Mouse (Mus musculus) hindbrain, embryonic 10.5 days (tissue): Measurements from ENCODE around the gene A3galt2. TPM values are rescaled to one million over a fixed set of nuclear protein-coding genes. Genes with fewer than 3 reads are reported as not detected.

Experiments used
- DNase-seq: peaks from one replicate; pipeline ENCODE4 v3.0.0-alpha.2; 2017; ENCODE audit warnings: low spot score
- H3K27ac ChIP-seq: fragments of 300-500 bp; sonication (generic); 2 replicates; pipeline ENCODE4 v1.5.1; 2016; ENCODE audit warnings: mild to moderate bottlenecking, moderate library complexity
- H3K27me3 ChIP-seq: fragments of 300-500 bp; sonication (generic); 2 replicates; pipeline ENCODE4 v1.6.1; 2016; ENCODE audit warnings: mild to moderate bottlenecking; ENCODE audit not compliant: poor library complexity, insufficient read depth, severe bottlenecking
- H3K36me3 ChIP-seq: fragments of 300-500 bp; sonication (generic); 2 replicates; pipeline ENCODE4 v1.6.1; 2016; ENCODE audit warnings: mild to moderate bottlenecking, moderate library complexity
- H3K4me1 ChIP-seq: fragments of 300-500 bp; sonication (generic); replicated peaks from 2 replicates; pipeline ENCODE4 v1.6.1; 2016; ENCODE audit warnings: mild to moderate bottlenecking
- H3K4me3 ChIP-seq: fragments of 300-500 bp; sonication (generic); 2 replicates; pipeline ENCODE4 v1.5.1; 2016; ENCODE audit warnings: mild to moderate bottlenecking, moderate library complexity
- H3K9me3 ChIP-seq: fragments of 300-500 bp; sonication (generic); 2 replicates; pipeline ENCODE4 v1.6.1; 2016; ENCODE audit warnings: mild to moderate bottlenecking, moderate library complexity
- WGBS: fragments of 180-500 bp; shearing (Covaris S2); methylation state at CpG from one replicate; pipeline ENCODE4 v1.1.7; 2016; 5-methylcytosine and 5-hydroxymethylcytosine counted together
- polyA plus RNA-seq: library from polyadenylated mRNA; unstranded; fragments of >200 nt; fragmentation: Nextera tagmentation; extraction: Ambion mirVana; gene quantifications from 2 replicates; pipeline ENCODE4 v1.2.1, GENCODE M21; 2016

Gene A3galt2
- polyA plus RNA-seq, 1 experiment from 2014 or later, result 0.18 TPM

GRCm38 (mm10) chr4:128730271-128730670 lies 24.9 kb upstream of the A3galt2 start:
- Histone ChIP-seq H3K9me3 (no peaks in the 10 kb centered on the region), H3K27me3 (peaks cover 8% of the 10 kb centered on the region), H3K27ac (peak overlapping the region; percentile 98), H3K36me3 (peaks cover 52% of the 10 kb centered on the region), H3K4me3 (peak overlapping the region; percentile 84), H3K4me1 (peaks cover 89% of the 10 kb centered on the region)
- 78% methylated on average over 6 of the region's 6 CpGs for WGBS
- no peak for DNase-seq

DNA sequence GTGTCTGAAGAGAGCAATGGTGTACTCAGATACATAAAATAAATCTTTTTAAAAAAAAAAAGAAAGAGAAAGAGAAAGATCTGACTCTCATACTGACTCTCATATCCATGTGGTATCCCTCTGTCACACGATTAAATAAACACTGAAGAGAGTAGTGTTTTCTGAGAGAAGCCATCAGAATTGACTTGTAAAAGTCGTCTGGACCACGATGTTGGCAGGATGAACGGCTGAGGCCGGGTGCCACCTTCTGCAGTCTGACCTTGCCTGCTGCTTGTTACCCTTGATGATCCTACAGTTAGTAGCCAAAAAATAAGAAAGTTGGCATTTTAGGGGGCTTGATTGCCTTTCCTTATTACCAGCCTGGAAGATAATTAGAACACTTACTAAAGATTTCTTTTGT lies 22.4 kb upstream of the A3galt2 start:
- H3K4me3 ChIP-seq, result no peak overlapping the region
- H3K36me3 ChIP-seq, result peaks cover 65% of the 10 kb centered on the region
- no peak overlapping the region for H3K27ac ChIP-seq
- no peak for DNase-seq
- H3K9me3 ChIP-seq, result no peaks in the 10 kb centered on the region
- 71% methylated on average over 5 of the region's 5 CpGs for WGBS
- H3K27me3 ChIP-seq, result no peaks in the 10 kb centered on the region
- H3K4me1 ChIP-seq, result peaks cover 93% of the 10 kb centered on the region

- no peaks in the 10 kb centered on the region for H3K9me3 ChIP-seq
- 44% methylated on average over 6 of the region's 6 CpGs for WGBS
- H3K36me3 ChIP-seq, result peaks cover 72% of the 10 kb centered on the region
- peaks cover 98% of the 10 kb centered on the region for H3K4me1 ChIP-seq
- peak overlapping the region; percentile 30 for H3K27ac ChIP-seq
- H3K27me3 ChIP-seq, result no peaks in the 10 kb centered on the region
- DNase-seq, result no peak
- H3K4me3 ChIP-seq, result peak overlapping the region; percentile 23
These were observed 21.7 kb upstream of the A3galt2 start for GRCm38 (mm10) chr4:128733496-128733895.

DNA sequence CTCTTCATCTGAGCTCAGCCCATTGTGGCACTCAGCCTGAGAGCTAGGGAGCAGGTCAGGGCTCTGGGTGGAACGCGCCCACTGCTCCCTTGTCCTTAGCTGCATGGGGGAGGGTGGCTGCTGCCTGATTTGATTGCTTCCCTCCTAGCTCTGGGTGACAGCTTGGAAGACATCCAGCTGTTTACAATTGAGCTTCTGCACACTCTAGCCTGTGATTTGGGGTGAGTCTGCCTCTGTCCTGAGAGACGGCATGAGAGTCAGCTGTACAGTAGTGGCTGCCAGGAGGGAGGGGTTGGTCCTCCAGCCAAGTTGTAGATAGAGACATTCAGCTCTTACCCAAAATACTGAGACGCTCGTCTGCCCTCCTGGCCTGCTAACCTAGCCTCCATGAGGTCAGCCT lies 20.9 kb upstream of the A3galt2 start:
- Histone ChIP-seq H3K36me3 (peaks cover 72% of the 10 kb centered on the region), H3K27ac (peak overlapping the region; percentile 30), H3K9me3 (no peaks in the 10 kb centered on the region), H3K4me1 (peaks cover 92% of the 10 kb centered on the region), H3K27me3 (no peaks in the 10 kb centered on the region), H3K4me3 (peak overlapping the region; percentile 23)
- 35% methylated on average over 5 of the region's 5 CpGs for WGBS
- no peak for DNase-seq

GRCm38 (mm10) chr4:128734721-128735671 lies 20.2 kb upstream of the A3galt2 start:
- peaks cover 84% of the 10 kb centered on the region for H3K4me1 ChIP-seq
- H3K27ac ChIP-seq, result peak overlapping the region; percentile 90
- WGBS, result 87% methylated on average over 18 of the region's 18 CpGs
- H3K4me3 ChIP-seq, result peak overlapping the region; percentile 23
- no peaks in the 10 kb centered on the region for H3K27me3 ChIP-seq
- no peaks in the 10 kb centered on the region for H3K9me3 ChIP-seq
- peaks cover 72% of the 10 kb centered on the region for H3K36me3 ChIP-seq
- no peak for DNase-seq

- peak; percentile 81 for DNase-seq
- Histone ChIP-seq H3K27me3 (no peaks in the 10 kb centered on the region), H3K36me3 (peaks cover 61% of the 10 kb centered on the region), H3K4me3 (peak overlapping the region; percentile 29; the same call in 1 of the 2 replicates), H3K9me3 (no peaks in the 10 kb centered on the region), H3K4me1 (peaks cover 85% of the 10 kb centered on the region), H3K27ac (peak overlapping the region; percentile 90)
- WGBS, result 20% methylated on average over 6 of the region's 6 CpGs
These were observed 18.0 kb upstream of the A3galt2 start for GRCm38 (mm10) chr4:128737137-128737589.

- Histone ChIP-seq H3K4me3 (peak overlapping the region; percentile 32), H3K27ac (peak overlapping the region; percentile 90), H3K4me1 (peaks cover 86% of the 10 kb centered on the region), H3K27me3 (no peaks in the 10 kb centered on the region), H3K9me3 (no peaks in the 10 kb centered on the region), H3K36me3 (peaks cover 69% of the 10 kb centered on the region)
- WGBS, result 65% methylated on average over 14 of the region's 14 CpGs
- no peak for DNase-seq
These were observed 17.1 kb upstream of the A3galt2 start for GRCm38 (mm10) chr4:128737825-128738610.

- Histone ChIP-seq H3K4me3 (no peak overlapping the region), H3K36me3 (peaks cover 71% of the 10 kb centered on the region), H3K9me3 (no peaks in the 10 kb centered on the region), H3K27ac (no peak overlapping the region), H3K27me3 (no peaks in the 10 kb centered on the region), H3K4me1 (peaks cover 61% of the 10 kb centered on the region)
- WGBS, result 76% methylated on average over 1 of the region's 1 CpGs
- DNase-seq, result no peak
These were observed 14.3 kb upstream of the A3galt2 start for GRCm38 (mm10) chr4:128740878-128741277.

DNA sequence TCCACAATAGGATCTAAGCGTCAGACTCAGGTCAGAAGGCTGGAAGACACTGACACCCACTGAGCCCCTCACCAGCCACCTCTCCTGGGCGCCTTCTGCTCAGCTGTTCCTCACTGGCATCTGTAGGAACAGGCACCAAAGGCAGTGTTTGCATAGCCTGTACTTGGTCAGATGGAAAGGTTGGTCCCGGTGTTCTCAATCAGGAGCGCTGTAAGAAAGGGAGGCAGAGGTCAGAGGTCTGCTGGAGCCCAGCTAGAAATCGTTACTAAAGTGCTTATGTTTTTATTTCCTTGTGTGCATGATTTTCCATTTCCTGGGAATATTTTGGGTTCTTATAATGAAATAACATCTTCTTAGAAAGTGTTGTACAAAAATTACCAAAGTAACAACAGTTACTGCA lies 13.3 kb upstream of the A3galt2 start:
- no peak for DNase-seq
- H3K36me3 ChIP-seq, result peaks cover 75% of the 10 kb centered on the region
- H3K4me3 ChIP-seq, result no peak overlapping the region
- H3K27ac ChIP-seq, result no peak overlapping the region
- no peaks in the 10 kb centered on the region for H3K27me3 ChIP-seq
- H3K9me3 ChIP-seq, result no peaks in the 10 kb centered on the region
- peaks cover 51% of the 10 kb centered on the region for H3K4me1 ChIP-seq
- WGBS, result 31% methylated on average over 5 of the region's 5 CpGs

- Histone ChIP-seq H3K4me3 (no peak overlapping the region), H3K27me3 (no peaks in the 10 kb centered on the region), H3K36me3 (peaks cover 81% of the 10 kb centered on the region), H3K27ac (peak overlapping the region; percentile 45; the same call in 1 of the 2 replicates), H3K4me1 (peaks cover 45% of the 10 kb centered on the region), H3K9me3 (no peaks in the 10 kb centered on the region)
- no peak for DNase-seq
- 42% methylated on average over 10 of the region's 10 CpGs for whole genome bisulfite sequencing
These were observed 12.7 kb upstream of the A3galt2 start for GRCm38 (mm10) chr4:128742379-128742970.

DNA sequence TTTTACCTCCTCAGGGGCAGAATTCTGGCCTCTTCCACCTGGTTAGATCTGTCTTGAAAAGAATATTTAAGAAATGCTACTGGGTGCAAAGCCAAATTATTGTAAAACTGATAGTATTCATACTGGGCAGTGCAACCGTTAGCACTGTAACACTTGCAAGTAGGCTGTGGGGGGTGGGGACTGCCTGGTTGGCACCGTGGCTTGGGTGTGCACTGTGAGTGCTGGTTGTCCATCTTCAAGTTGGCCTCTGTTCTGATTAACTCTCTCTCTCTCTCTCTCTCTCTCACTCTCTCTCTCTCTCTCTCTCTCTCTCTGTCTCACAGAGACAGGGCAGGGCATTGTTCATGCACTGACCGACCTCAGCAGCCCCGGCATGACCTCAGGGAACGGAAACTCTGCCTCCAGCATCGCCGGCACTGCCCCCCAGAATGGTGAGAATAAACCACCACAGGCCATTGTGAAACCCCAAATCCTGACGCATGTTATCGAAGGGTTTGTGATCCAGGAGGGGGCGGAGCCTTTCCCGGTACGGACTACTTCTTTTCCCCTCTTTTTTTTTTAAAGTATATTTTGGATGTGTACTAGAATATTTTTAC lies 12.0 kb upstream of the A3galt2 start:
- H3K27ac ChIP-seq, result 0 out of 2 replicates have a peak overlapping the region, but pooled peaks have one; percentile 9
- no peak for DNase-seq
- WGBS, result 71% methylated on average over 12 of the region's 12 CpGs
- H3K4me1 ChIP-seq, result peaks cover 38% of the 10 kb centered on the region
- H3K9me3 ChIP-seq, result no peaks in the 10 kb centered on the region
- no peaks in the 10 kb centered on the region for H3K27me3 ChIP-seq
- H3K4me3 ChIP-seq, result no peak overlapping the region
- H3K36me3 ChIP-seq, result peaks cover 83% of the 10 kb centered on the region

- no peak for DNase-seq
- no peaks in the 10 kb centered on the region for H3K27me3 ChIP-seq
- H3K36me3 ChIP-seq, result peaks cover 87% of the 10 kb centered on the region
- H3K9me3 ChIP-seq, result no peaks in the 10 kb centered on the region
- H3K4me1 ChIP-seq, result peaks cover 32% of the 10 kb centered on the region
- H3K27ac ChIP-seq, result no peak overlapping the region
- WGBS, result 90% methylated on average over 8 of the region's 8 CpGs
- H3K4me3 ChIP-seq, result no peak overlapping the region
These were observed 10.0 kb upstream of the A3galt2 start for GRCm38 (mm10) chr4:128745160-128745559.
